8 mouse cellular contexts compared by ENCODE assay signal in genomic region chr19:32954001-32954605, GRCm38 (mm10).
A peak's percentile ranks its signal among the peaks of the same experiment; 100 is the strongest.
DNase-seq lines count a peak whose midpoint lies in the region; ATAC-seq lines count a peak whose summit lies in the region.

No protein-coding gene starts in this region.

- no peak for ATAC-seq in heart, embryonic 12.5 days (ENCODE audit: insufficient number of reproducible peaks, low FRiP score)
- peak; percentile 35; the same call in 1 of the 2 replicates for ATAC-seq in midbrain, embryonic 13.5 days

- H3K4me2 ChIP-seq in heart, embryonic 12.5 days = no peak overlapping the region
- no peak overlapping the region for H3K4me2 ChIP-seq in midbrain, embryonic 13.5 days (replicated peaks)

- peaks cover 7% of the 10 kb centered on the region; the same call in 1 of the 2 replicates for H3K4me1 ChIP-seq in heart, embryonic 12.5 days (replicated peaks)
- H3K4me1 ChIP-seq in midbrain, embryonic 13.5 days (replicated peaks) = peaks cover 18% of the 10 kb centered on the region

- H3K36me3 ChIP-seq in heart, embryonic 12.5 days = no peaks in the 10 kb centered on the region
- no peaks in the 10 kb centered on the region for H3K36me3 ChIP-seq in midbrain, embryonic 13.5 days

- 51% methylated on average over 4 of the region's 4 CpGs for WGBS in heart, embryonic 12.5 days
- 42% methylated on average over 4 of the region's 4 CpGs for WGBS in midbrain, embryonic 13.5 days

- no peak overlapping the region for H3K4me3 ChIP-seq in heart, embryonic 12.5 days
- H3K4me3 ChIP-seq in midbrain, embryonic 13.5 days (replicated peaks) = no peak overlapping the region

- peak; percentile 70 to 71 for DNase-seq in heart, adult 18-20 months
- DNase-seq in 3T3-L1 (ENCODE audit: low read depth, low spot score) = peak; percentile 67
- DNase-seq in T-cell, adult 2 months (ENCODE audit: low spot score) = peak; percentile 23
- DNase-seq in embryo, embryonic 9.5 days (ENCODE audit: extremely low spot score) = peak; percentile 38
- DNase-seq in kidney, postnatal 14 days = peak; percentile 55
- no peak for DNase-seq in frontal cortex, postnatal 14 days (ENCODE audit: low spot score in 2 of 2)

- no peak overlapping the region for H3K9ac ChIP-seq in heart, embryonic 12.5 days
- no peak overlapping the region for H3K9ac ChIP-seq in midbrain, embryonic 13.5 days (replicated peaks)

- H3K27me3 ChIP-seq in heart, embryonic 12.5 days (replicated peaks) = no peaks in the 10 kb centered on the region
- peaks cover 6% of the 10 kb centered on the region for H3K27me3 ChIP-seq in midbrain, embryonic 13.5 days

- H3K9me3 ChIP-seq in heart, embryonic 12.5 days (replicated peaks) = no peaks in the 10 kb centered on the region
- no peaks in the 10 kb centered on the region for H3K9me3 ChIP-seq in midbrain, embryonic 13.5 days

- no peak overlapping the region for H3K27ac ChIP-seq in heart, embryonic 12.5 days (ENCODE audit: poor library complexity, severe bottlenecking)
- no peak overlapping the region for H3K27ac ChIP-seq in midbrain, embryonic 13.5 days

Comparison
In these comparisons a context has a peak if more than half of its experiments do, and no peak if none do; other contexts are left out.
1. DNase-seq: peak in heart, adult 18-20 months (2 of 2), 3T3-L1 (single experiment), T-cell, adult 2 months (single experiment), embryo, embryonic 9.5 days (single experiment) and kidney, postnatal 14 days (single experiment); none in frontal cortex, postnatal 14 days (0 of 2).